Mouse (Mus musculus): ENCODE data around the gene Col6a5.
"Not testable (repeated sequence)": the region's sequence is repeated elsewhere in the genome, so short reads cannot be mapped to it uniquely, and the experiment has no call there.

Col6a5 gene

DNA sequence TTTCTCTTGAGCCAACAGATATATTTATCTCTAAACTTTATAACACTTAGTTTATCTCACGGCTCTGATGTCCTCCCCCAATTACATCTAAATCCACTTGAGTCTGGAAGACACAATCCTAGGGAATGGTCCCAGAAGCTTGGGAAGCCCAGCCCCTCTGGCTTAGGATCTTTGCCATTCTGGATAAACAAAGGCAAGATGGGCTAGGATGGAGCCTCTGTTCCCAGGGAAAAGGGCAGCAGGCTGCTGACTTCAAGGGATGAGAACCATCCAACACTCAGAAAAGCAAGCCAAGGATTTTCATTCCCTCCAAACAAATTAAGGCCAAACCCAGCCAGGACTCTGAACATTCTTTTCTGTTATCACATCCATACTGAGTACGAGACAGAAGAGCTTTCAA is 51.1 kb downstream of the Col6a5 start:
- no peak for DNase-seq (ENCODE audit: low spot score)

DNA sequence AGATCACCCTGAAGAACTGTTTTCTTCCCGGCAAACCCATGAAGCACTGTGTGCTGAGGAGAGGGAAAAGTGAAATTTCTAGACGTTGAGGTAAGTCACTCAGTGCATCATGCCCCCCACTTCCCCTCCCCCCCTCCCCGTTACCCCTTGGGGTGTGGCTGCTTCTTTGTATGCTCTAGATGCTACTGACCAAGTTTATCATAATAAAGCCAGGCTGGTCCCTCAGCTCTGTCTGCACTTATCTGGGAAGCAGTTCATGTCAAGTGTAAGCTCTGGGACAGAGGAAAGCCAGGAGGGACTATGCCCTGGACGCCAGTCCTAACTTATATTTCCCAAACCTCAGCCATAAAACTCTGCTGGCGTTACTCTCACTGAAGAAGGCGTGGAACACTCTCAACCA is 53.0 kb downstream of the Col6a5 start:
- no peak for DNase-seq (ENCODE audit: low spot score)

DNA sequence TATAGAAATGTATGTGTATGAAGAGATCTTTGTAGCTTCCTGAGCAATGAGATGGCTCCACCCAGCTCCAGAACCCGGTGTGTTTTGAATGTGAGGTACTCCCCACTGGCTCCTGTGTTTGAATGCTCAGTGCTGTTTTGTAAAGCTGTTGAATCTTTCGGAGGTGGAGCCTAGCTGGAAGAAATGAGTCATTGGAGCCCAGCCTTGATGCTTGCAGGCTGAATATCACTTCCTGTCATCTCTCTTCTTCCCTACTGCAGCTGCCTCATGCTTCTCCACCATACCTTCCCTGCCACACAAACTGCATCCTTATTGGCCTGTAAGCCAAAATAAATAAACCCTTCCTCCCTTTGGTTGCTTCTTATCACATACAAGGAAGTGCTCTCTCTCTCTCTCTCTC is 72.9 kb downstream of the Col6a5 start:
- no peak for DNase-seq (ENCODE audit: low spot score)

DNA sequence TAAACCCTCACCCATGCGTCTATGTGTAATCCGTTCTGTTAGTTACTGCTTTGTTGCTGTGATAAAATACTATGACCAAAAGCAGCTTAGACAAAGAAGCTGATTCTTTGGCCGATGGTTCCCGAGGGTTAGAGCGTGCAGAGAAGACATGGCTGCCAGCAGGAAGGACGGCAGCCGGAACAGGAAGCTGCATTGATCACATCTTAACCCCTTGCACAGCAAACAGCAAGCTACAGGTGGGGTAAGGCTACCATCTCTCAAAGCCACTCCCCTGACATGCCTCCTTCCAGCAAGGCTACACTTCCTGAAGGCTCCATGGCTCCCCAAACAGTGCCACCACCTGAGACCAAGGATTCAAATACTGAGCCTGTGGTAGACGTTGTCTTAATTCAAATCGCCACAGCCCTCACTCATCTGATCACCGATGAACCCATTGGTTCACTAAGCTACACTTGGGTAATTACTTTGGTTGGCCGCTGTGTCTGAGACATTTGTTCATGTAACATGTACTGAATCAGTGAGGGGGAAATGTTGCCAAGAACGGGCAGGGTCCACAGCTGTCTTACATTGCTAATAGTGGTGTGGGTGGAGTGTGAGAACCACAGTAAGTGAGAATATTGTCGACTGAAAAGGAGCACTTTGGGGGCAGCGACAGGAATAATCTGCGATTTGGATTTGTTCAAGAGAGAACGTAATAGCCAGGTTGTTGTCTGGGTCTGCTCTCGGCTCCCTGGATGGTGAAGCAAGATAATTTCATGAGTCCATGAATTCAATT is 75.6 kb downstream of the Col6a5 start:
- DNase-seq (ENCODE audit: low spot score): no peak

DNA sequence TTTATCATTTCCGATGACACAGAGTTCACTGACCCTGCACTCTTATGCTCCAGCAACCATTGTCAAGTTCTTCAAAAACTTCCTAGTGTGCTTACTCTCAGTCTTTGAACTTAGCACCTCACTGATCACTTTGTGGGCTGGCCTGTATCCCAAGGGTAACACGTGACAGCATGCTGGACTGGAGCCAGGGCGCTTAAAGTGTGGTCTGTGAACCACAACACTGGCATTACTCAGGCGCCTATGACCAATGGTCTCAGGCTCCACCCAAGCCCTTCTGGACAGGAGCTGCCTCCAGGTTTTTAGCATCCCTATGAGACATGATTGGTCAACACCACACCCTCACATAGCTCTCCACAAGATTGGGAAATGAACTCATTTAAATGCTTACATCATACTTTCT is 79.7 kb downstream of the Col6a5 start:
- no peak for DNase-seq (ENCODE audit: low spot score)

DNA sequence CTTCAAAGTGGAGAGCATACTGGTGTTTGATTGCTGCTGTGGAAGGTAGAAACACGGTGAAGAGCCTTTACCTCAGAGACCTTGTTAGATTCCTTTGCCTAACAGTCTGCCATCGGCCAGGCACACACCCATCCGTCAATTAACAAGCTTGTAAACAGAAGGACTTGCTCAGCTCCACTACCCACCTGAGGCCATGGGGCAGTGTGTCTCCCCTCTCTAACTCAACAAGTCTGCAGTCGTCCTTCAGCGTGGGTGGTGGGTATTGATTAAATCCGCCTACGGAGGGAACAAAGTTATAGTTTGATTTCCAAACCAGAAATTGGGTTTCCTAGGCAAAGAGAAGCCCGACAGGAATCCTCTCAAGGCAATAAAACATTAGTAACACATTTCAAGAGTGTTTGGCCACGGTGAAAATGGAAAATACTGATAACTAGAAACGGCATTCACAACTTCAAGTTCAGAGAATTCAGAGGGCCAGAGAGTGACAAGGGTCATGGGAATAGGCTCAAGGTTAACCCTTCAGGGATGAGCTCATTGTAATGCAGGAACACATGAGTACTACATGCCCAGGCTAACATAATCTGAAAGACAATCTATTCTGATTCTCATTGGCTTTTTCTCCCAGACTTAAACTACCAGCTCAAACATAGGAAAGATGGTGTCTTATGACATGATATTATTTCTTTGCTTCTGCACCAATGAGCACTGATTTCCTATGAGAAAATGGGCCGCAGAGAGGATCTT is 81.9 kb downstream of the Col6a5 start:
- no peak for DNase-seq (ENCODE audit: low spot score)

DNA sequence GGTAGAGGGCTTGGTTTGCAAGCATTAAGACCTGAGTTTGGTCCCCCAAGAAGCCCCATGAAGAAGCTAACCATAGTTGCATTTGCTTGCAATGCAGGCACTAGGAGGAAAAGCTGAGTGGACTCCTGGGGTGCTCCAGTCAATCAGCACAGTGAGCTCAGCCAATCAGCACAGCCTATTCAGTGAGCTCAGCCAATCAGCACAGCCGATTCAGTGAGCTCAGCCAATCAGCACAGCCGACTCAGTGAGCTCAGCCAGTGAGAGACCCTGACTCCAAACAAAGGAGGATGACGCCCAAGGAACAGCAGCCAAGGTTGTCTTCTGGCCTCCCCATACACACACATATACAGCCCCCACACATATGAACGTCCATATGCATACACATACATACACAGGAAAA is 84.3 kb downstream of the Col6a5 start:
- DNase-seq (ENCODE audit: low spot score): no peak

DNA sequence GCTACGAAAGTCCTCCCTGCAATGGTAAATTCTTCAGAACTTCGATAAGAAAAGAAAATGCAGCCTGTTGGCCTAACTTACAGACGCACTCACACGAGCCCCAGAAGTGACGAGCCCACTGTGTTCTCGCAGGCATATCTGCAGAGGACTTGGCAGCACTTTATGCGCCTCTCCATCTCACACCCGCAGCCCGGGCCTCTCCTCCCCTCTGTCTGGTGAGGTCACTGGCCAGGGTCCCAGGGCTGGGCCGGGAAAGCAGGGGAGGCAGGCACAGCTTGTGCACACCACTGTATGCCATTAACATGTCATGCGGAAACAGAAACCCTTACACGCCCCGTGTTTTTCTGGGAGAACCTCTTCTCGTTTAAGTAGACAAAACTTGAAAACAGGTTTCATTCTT is 88.8 kb downstream of the Col6a5 start:
- DNase-seq (ENCODE audit: low spot score): no peak

DNA sequence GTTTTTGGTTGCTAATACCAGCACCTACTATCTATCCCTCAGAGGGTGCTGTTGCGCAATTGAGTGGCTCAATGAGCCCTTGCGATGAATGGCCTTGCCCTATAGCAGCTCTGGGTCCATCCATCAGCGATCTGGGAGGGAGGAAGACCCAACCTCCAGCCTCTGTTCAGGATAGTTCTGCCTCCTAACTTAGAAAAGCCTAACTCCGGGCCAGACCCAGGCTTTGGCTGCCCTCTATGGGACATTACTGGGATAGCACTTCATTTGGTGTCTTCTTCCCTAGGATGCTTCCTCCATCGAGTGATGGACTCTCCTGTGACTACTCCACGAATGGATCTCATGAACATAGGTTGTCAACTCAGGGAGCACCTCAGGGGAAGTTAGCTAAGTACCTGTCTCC is 102.7 kb downstream of the Col6a5 start:
- peak; percentile 38 for DNase-seq (ENCODE audit: low spot score)

DNA sequence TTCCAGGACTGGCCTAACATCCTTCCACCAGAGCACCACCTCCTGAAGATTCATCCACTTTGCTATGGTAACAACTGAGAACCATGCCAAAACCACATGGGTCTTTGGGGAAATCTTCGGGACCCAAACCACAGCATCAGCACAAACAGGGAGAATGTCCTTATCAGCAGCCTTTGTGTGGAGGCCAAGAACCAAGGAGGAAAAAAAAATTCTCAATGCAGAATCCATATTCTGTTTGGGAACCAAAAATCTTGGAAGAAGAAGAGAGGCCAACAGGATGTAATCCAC is 107.7 kb downstream of the Col6a5 start:
- DNase-seq (ENCODE audit: low spot score): no peak

DNA sequence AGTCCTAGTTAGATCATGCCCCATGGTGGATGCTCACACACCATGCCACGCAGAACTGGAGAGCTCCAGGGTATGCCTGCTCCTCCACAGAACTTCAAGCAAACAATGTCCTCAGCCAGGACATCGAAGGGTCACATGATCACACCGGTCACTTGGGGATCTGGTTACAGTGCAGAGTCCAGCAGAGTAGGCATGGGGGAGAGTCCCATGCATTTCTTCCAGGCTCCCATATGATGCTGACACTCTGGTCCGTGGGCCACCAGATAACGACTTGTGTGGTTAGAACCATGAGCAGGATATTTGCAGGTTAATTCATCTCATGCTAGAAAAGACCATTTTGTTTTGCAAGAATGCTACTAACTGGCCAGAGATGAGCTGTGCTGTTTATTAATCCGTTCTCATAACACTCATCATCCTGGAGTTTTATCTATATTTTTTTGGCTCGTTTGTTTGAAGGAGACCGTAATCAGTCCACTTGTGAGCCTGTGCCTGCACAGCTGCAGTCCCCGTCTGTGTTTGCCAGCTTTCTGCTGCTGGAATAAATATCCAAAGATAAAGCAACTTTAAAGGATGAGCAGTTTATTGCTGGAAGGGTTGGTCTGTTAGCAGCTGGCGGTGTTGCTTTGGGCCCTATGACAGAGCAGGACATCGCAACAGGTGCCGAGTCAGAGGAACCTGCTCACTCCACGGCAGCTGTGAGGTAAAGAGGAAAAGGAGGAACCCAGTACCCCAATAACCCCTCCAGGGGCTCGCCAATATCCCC is 108.2 kb downstream of the Col6a5 start:
- no peak for DNase-seq (ENCODE audit: low spot score)

DNA sequence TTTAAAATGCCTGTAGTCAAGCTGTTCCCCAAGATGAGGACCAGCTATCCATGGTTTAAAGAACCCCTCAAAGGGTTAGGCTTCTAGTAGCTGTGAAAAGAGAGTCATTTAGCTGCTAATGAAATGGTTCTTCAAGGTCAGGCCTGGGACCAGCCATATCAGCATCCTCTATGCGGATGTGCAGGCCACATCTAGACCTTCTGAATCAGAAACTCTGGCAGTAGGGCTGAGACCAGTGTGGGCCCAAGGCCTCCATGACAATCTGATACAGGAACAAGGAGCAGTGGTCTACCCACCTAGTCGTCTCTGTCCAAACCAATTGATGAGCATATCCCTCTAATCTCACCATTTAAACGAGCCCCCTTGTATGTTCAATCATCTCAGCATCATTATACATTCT is 109.4 kb downstream of the Col6a5 start:
- no peak for DNase-seq (ENCODE audit: low spot score)

DNA sequence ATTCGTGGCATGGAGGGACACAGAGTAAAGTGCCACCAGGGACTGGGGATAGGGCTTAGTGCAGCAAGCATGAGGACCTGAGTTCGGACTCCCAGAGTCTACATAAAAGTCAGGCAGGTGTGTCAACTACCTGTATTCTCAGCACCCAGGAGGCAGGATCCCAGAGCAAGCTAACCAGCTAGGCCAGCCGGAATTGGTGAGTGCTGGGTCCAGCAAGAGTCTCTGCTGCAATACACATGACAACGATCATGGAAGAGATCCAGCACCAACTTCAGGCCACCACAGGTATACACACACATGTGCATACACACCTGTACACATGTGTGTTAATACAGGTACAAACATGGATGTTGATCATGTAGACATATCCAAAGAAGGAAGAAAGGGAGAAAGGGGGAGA is 112.0 kb downstream of the Col6a5 start:
- no peak for DNase-seq (ENCODE audit: low spot score)

DNA sequence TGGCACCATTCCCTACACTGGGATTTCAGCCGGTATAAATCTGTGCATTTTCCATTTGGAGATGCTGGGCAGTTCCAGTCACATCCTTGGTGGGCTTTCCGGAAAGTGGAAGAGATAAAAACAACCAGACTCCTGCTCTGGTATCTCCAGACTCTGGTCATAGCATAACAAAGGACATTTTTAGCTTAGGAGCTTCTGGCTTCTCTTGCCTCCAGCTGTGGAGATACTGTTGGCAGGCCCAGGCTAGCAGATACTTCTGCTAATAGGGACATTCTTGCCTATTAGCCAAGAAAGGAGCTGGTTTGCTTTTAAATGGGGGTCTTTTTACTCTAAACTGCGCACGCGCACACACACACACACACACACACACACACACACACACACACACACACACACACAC is 113.2 kb downstream of the Col6a5 start:
- DNase-seq (ENCODE audit: low spot score): no peak

DNA sequence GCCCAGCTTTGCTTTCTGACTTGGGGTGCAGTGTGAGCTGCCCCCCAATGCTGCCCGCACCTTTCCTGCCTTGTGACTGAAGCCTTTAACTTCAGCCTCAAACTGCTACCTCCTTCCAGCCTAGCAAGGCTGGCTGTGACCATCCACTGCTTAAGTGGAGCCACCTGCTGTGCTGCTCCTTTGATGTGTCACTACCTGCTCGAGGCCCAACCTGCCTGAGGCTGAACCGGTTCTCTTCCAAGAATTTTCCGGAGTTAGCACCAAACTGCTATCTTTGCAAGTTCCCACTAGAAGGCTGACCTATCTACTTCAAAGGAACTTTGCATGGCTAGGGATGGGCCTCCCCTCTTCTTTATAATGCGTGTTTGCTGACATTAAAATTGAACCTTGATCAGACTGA is 119.1 kb downstream of the Col6a5 start:
- not testable (repeated sequence) for DNase-seq (ENCODE audit: low spot score)

DNA sequence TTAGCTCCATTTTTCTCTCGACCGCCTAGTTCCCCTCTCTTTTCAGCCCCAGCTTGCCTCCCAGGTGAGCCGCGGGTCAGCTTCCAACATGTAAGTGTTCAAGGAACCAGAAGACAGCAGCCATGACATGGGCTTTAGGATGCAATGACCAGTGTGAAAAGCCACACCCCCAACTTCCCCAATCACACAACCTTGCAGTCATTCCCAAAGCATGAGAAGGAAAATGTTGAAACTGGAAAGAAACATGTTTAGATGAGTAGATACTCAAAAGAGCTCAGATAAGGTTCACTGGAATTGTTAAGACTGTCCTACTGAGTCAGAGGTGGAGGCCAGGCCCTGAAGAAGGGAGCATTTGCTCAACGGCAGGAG is 121.3 kb downstream of the Col6a5 start:
- DNase-seq (ENCODE audit: low spot score): no peak

DNA sequence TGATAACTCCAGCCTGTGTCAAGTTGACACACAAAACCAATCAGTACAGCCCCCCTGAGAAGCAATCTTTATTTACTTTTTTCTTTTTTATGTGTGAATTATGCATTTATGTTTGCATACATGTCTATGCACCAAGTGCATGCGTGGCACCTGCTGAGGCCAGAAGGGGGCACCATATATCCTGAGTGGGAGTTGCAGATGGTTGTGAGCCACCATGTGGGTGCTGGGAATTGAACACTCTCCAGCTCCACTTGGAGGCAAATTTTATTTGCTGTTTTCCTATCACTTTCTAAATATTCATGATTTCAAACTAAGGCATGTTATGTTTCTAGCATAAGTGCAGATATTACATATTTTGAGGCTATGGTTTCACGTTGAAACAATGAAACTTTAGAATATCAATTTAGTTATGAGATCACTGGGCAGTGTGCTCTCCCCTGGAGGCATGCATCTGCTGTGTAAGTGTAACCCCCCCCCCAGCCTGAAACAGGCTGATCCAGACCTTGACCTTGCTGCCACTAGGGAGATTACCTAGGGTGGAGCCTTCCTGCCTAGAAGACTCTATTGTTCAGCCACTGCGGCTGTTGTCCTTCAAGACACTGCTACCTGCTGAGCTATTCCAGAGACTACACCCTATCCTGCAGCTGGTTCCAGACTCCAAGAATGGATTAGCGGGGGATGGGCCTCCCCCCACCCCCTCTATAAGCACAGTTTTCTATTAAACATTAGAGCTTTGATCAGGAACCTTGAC is 121.9 kb downstream of the Col6a5 start:
- DNase-seq (ENCODE audit: low spot score): no peak

DNA sequence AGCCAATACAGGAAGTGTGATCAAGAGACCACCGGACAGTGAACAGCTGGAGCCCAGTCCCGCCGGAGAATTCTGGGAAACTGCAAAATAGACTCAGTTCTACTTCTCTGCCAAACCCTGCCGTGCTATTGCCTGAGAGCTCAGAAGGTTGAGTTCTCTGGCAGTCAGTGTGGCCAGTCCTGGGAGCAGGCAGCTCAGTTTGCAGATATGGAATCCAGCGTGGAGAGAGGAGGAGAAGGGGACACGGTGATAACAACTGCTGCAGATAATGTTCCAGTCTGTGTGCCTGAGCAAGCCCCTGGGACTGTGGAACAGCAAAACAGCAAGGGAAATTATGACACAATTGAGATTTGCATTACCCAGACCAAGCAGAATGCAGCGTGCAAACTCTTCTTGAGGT is 124.9 kb downstream of the Col6a5 start:
- DNase-seq (ENCODE audit: low spot score): no peak

DNA sequence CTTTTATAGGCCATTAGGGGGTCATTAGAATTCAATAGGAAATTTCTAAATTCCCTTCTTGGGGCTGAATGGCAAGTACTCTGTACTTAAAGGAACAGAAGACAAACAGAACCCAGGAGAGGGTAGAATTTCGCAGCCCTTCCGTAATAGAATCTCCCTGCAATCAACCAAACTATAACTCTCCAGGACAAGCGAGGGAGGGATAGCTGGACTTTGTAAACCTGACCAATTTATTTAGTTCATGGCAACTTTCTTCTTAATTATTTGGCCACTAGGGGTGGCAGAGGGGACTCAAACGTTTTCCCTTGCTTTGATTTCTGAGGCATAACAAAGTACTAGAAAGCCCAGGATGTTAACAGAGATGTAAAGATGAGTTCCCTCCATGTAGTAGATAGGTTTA is 125.6 kb downstream of the Col6a5 start:
- no peak for DNase-seq (ENCODE audit: low spot score)

DNA sequence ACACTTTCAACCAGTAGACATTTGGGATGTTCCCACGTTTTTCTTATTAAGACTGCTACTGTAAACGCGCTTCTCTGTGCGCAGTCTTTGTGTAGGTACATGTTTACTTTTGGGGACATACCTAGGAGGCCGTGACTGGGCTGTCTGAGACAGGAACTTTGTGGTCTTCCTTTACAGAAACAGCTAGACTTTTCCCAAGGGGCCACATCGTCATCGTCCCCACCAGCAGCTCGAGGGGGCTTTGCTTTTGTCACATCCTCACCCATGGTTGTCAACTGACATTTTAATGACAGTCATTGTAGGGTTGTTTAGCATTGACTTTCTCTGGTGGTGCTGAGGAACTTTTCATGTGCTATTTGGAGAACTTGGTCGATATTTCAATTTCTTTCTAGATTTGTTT is 129.2 kb downstream of the Col6a5 start:
- no peak for DNase-seq (ENCODE audit: low spot score)

DNA sequence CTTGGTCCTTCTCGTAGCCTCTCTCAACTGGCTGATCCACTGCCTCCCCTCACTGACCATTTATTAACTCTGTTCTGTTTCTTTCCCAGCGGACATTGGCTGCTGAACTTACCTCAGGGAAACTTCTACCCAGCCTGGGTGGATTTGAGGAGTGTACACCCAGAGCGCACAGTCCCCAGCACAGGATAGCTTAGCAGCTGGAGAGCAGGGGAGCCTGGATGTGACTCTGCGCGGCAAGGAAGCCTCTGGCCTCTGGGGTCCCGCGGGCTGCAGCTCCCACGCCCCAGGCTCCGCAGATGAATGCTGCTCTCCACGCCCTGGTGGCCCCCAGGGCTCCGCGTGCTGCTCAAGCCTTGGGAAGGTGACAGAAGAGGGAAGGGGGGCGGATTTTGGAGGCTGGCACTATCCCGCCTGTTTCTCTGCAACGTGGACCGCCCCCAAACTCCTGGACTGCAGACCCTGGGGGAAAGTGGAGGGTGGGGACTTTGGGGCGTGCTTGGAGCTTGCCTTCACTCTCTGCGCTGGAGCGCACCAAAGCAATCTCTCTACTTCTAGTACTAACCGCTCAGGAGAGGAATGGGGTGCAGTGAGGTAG is 132.6 kb downstream of the Col6a5 start, which contains the start of gene Col6a6:
Col6a6 (minus strand) TSS at position 370 of the 595 bp plus-strand sequence.
- no peak for DNase-seq (ENCODE audit: low spot score)

DNA sequence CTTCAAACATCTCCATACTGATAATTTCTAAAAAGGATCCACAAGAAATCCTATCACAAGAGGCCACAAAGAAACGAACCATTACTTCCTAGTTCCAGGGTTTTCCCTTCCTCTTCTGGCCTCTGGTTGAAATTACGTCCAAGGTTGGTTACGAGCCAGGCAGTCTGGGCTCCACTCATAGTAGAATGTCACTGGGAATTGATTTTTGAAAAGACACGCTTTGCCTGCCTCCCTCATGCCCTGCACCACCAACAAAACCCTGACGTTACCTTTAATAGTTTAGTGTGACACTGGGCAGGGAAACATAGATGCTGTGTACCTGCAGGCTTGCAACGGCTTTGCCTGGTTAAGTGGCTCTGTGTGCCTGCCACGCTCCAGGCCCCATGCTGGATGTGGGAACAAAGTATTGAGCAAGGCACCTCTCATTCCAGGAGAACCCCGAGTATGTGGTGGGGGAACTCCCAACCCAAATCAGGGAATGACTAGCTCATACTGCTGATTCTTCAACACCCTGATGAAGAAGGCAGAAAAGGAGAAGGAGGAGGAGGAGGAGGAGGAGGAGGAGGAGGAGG is 133.3 kb downstream of the Col6a5 start:
- DNase-seq (ENCODE audit: low spot score): no peak
